Mouse (Mus musculus): ENCODE results near the gene Exosc8. TPM values are rescaled to one million over a fixed set of nuclear protein-coding genes. Genes with fewer than 3 reads are reported as not detected.

Exosc8 gene
- polyA plus RNA-seq (2014; fragmentation: Illumina TruSeq; extraction: RNeasy Lipid Tissue Mini Kit (QIAGEN cat#74804); ENCODE audit: low read depth, low replicate concordance) = 25.1 TPM

GRCm38 (mm10) chr3:54735247-54736046 lies at the start of gene Exosc8, which contains the start of gene Alg5:
Gene Exosc8, minus strand, starts transcription at chr3:54735393.
Gene Alg5, plus strand, starts transcription at chr3:54735539.

GRCm38 (mm10) chr3:54755145-54756041 lies 20.2 kb upstream of the Exosc8 start, which contains the start of gene Smad9:
Gene Smad9, plus strand, starts transcription at chr3:54755582.

GRCm38 (mm10) chr3:54714253-54714652 lies 20.9 kb downstream of the Exosc8 start, which contains the start of gene Gm21958:
Gene Gm21958, minus strand, starts transcription at chr3:54714353.

GRCm38 (mm10) chr3:54692202-54693055 lies 42.8 kb downstream of the Exosc8 start, which contains the start of gene Supt20:
Gene Supt20, plus strand, starts transcription at chr3:54692807.

Other genes starting within 250 kb of the Exosc8 start
- gene Supt20, start 42.6 kb downstream of the Exosc8 start, polyA plus RNA-seq (2014; fragmentation: Illumina TruSeq; extraction: RNeasy Lipid Tissue Mini Kit (QIAGEN cat#74804); ENCODE audit: low read depth, low replicate concordance) = 23.7 TPM
- not detected for gene Gm21958, start 21.0 kb downstream of the Exosc8 start, polyA plus RNA-seq (2014; fragmentation: Illumina TruSeq; extraction: RNeasy Lipid Tissue Mini Kit (QIAGEN cat#74804); ENCODE audit: low read depth, low replicate concordance)
- 16.2 TPM for gene Alg5, start 146 bp upstream of the Exosc8 start, polyA plus RNA-seq (2014; fragmentation: Illumina TruSeq; extraction: RNeasy Lipid Tissue Mini Kit (QIAGEN cat#74804); ENCODE audit: low read depth, low replicate concordance)
- gene Smad9, start 20.2 kb upstream of the Exosc8 start, polyA plus RNA-seq (2014; fragmentation: Illumina TruSeq; extraction: RNeasy Lipid Tissue Mini Kit (QIAGEN cat#74804); ENCODE audit: low read depth, low replicate concordance) = 1.4 TPM
- 19.2 TPM for gene Rfxap, start 72.4 kb upstream of the Exosc8 start, polyA plus RNA-seq (2014; fragmentation: Illumina TruSeq; extraction: RNeasy Lipid Tissue Mini Kit (QIAGEN cat#74804); ENCODE audit: low read depth, low replicate concordance)
- 0.50 TPM for gene Sertm1, start 180.5 kb upstream of the Exosc8 start, polyA plus RNA-seq (2014; fragmentation: Illumina TruSeq; extraction: RNeasy Lipid Tissue Mini Kit (QIAGEN cat#74804); ENCODE audit: low read depth, low replicate concordance)